Mouse (Mus musculus) ES-E14 (cell line): ENCODE measurements around the gene Slc39a13.

ENCODE experiments used
- CHD2 ChIP-seq: IDR thresholded peaks from 2 replicates; pipeline ENCODE4 v1.6.1; 2014; ENCODE audit warnings: mild to moderate bottlenecking, low read depth, low read length, inconsistent platforms
- MAFK ChIP-seq: IDR thresholded peaks from 2 replicates; pipeline ENCODE4 v1.6.1; 2014; ENCODE audit warnings: mild to moderate bottlenecking, low read depth, low read length, inconsistent platforms; ENCODE audit not compliant: insufficient read depth
- ZNF384 ChIP-seq: IDR thresholded peaks from 2 replicates; pipeline ENCODE4 v1.6.1; 2012; ENCODE audit warnings: low read depth, low read length, inconsistent platforms

DNA sequence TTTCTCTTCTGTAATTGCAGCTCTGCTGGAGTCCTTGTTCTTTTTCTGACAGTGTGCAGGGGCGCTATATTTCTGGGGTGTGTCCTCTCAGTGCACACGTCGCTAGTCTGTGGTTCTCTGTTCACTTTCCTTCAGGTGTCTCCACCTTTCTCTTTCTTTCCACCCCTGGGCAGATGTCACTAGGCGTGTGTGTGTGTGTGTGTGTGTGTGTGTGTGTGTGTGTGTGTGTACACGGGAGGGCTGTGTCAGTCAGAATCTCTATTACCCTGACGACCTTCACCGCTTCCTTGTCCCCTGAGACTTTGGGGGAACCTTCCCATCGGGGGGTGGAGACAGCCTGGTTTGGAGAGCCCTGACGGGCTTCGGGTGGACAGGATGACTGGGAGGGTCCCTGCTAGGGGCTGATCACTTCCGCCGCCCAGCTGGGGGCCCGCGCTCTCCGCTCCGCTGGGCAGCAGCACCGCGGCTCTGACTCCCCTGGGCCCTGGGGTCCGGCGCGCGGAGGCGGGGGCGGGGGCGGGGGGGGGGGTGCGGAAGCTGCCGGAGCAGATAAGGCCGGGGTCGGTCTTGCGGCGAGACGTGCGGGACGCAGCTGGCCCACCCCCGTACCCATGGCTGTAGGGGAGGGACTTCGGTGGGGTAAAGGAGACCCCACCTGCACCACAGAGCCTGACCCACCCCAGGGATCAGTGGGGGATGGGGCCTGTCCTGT is 8.3 kb upstream of the Slc39a13 start:
- no peak for TF ChIP-seq CHD2
- no peak for TF ChIP-seq ZNF384
- TF ChIP-seq MAFK, result no peak
